Mouse (Mus musculus): ENCODE measurements around the gene Frat2.
"Not testable (repeated sequence)": the region's sequence is repeated elsewhere in the genome, so short reads cannot be mapped to it uniquely, and the experiment has no call there.

Gene Frat2

GRCm38 (mm10) chr19:41847992-41848851 is at the start of gene Frat2:
TSS of gene Frat2 (minus strand) at chr19:41848132.
- DNase-seq (ENCODE audit: low spot score): peak; percentile 92

GRCm38 (mm10) chr19:41896319-41896711 is 48.4 kb upstream of the Frat2 start:
- no peak for DNase-seq (ENCODE audit: low spot score)

- peak; percentile 87 for DNase-seq (ENCODE audit: low spot score)
These were observed 47.8 kb upstream of the Frat2 start, which contains the start of gene Rrp12 for GRCm38 (mm10) chr19:41895460-41896318. TSS of gene Rrp12 (minus strand) at chr19:41896173.

GRCm38 (mm10) chr19:41894959-41895358 is 47.0 kb upstream of the Frat2 start:
- DNase-seq (ENCODE audit: low spot score): no peak

GRCm38 (mm10) chr19:41888191-41888590 is 40.3 kb upstream of the Frat2 start:
- DNase-seq (ENCODE audit: low spot score): peak; percentile 59

- no peak for DNase-seq (ENCODE audit: low spot score)
These were observed 36.0 kb upstream of the Frat2 start for GRCm38 (mm10) chr19:41883882-41884281.

GRCm38 (mm10) chr19:41881842-41882241 is 33.9 kb upstream of the Frat2 start:
- DNase-seq (ENCODE audit: low spot score): no peak

- DNase-seq (ENCODE audit: low spot score): no peak
These were observed 26.4 kb upstream of the Frat2 start for GRCm38 (mm10) chr19:41874356-41874755.

- no peak for DNase-seq (ENCODE audit: low spot score)
These were observed 24.4 kb upstream of the Frat2 start for GRCm38 (mm10) chr19:41872285-41872684.

GRCm38 (mm10) chr19:41869946-41870345 is 22.0 kb upstream of the Frat2 start:
- DNase-seq (ENCODE audit: low spot score): not testable (repeated sequence)

GRCm38 (mm10) chr19:41869296-41869695 is 21.4 kb upstream of the Frat2 start:
- DNase-seq (ENCODE audit: low spot score): no peak

- DNase-seq (ENCODE audit: low spot score): no peak
These were observed 18.8 kb upstream of the Frat2 start for GRCm38 (mm10) chr19:41866707-41867106.

GRCm38 (mm10) chr19:41857816-41858310 is 9.9 kb upstream of the Frat2 start:
- no peak for DNase-seq (ENCODE audit: low spot score)

GRCm38 (mm10) chr19:41857086-41857762 is 9.3 kb upstream of the Frat2 start:
- no peak for DNase-seq (ENCODE audit: low spot score)

GRCm38 (mm10) chr19:41852423-41852822 is 4.5 kb upstream of the Frat2 start:
- DNase-seq (ENCODE audit: low spot score): no peak

- no peak for DNase-seq (ENCODE audit: low spot score)
These were observed 3.0 kb upstream of the Frat2 start for GRCm38 (mm10) chr19:41850719-41851543.

- no peak for DNase-seq (ENCODE audit: low spot score)
These were observed 2.2 kb upstream of the Frat2 start for GRCm38 (mm10) chr19:41850021-41850718.

GRCm38 (mm10) chr19:41847614-41847991 is 329 bp downstream of the Frat2 start:
- peak; percentile 16 for DNase-seq (ENCODE audit: low spot score)

- DNase-seq (ENCODE audit: low spot score): peak; percentile 50
These were observed 796 bp downstream of the Frat2 start for GRCm38 (mm10) chr19:41847091-41847581.

- no peak for DNase-seq (ENCODE audit: low spot score)
These were observed 1.4 kb downstream of the Frat2 start for GRCm38 (mm10) chr19:41846366-41847090.

Measured in yolk sac, embryonic 10.5 days (tissue).